Mouse (Mus musculus) pancreas, adult 10 weeks (tissue): ENCODE data around the gene Coa5. TPM values are rescaled to one million over a fixed set of nuclear protein-coding genes. Genes with fewer than 3 reads are reported as not detected.

Source experiments
- polyA plus RNA-seq: library from polyadenylated mRNA; stranded (reverse); fragments of 350-450 nt; fragmentation: Illumina TruSeq; extraction: RNeasy Lipid Tissue Mini Kit (QIAGEN cat#74804); gene quantifications from one replicate; pipeline ENCODE4 v1.2.3, GENCODE M21; 2015; ENCODE audit warnings: low read depth, low replicate concordance; ENCODE audit not compliant: insufficient read depth

The Coa5 gene
- 8.1 TPM for polyA plus RNA-seq

DNA sequence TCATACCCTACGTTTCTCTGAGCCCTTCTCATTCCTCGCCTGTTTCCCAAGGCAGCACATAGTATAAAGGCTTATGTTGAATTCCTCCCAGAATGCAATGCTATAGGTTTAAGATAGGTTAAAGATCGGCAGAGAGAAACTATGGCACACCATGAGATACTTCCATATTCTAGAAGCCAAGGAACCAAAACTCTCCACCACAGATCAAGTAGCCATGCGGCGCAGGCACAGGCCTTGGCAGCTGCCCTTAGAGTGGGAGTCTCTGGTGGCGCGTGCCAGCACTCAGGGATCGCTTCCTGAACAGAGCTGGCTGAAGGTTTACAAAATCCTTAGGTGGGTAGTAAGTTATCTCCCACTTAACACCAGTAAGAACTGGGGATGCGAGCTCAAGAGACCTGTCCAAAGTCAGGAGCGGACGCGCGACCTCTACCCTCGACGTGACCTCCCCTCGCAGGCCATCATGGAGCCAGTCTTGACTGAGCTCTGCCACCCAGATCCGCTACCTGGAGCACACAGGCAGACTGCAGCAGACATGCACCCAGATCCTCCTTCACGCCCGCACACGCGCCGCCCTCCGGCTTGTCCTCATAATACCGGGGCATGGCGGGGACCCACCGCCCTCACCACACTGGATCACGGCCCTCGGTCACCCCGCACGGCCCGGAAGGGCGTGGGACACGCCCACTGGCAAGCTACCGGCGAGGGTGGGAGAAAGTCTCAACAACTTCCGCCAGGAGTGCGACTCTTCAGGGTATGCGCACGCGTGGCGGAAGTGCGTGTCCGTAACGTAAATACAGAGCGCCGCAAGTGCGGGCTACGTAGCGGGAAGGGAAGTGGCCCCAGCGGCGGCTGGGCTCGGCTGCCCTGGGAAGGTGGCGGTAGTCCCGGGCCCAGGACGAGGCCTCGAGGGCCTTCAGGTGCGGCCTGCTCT lies at the start of gene Coa5, which contains the start of gene Unc50:
Gene Coa5, minus strand, starts transcription at position 738 of the 931 bp plus-strand sequence.
Gene Unc50, plus strand, starts transcription at position 774 of the 931 bp plus-strand sequence.

Other genes starting within 250 kb of the Coa5 start
- not detected for gene Cnga3, start 215.7 kb downstream of the Coa5 start, polyA plus RNA-seq
- gene Inpp4a, start 130.2 kb downstream of the Coa5 start, polyA plus RNA-seq, result 7.3 TPM
- gene Unc50, start within 50 bp of the Coa5 start, polyA plus RNA-seq, result 9.2 TPM
- 3.0 TPM for gene Mgat4a, start 110.9 kb upstream of the Coa5 start, polyA plus RNA-seq